Mouse (Mus musculus) CD8-positive naive resting alpha-beta T cell, adult 57 days (primary cell): ENCODE measurements around the gene Upk2. TPM values are rescaled to one million over a fixed set of nuclear protein-coding genes. Genes with fewer than 3 reads are reported as not detected.

ENCODE experiments used
- total RNA-seq: library from RNA; stranded (reverse); gene quantifications from one replicate; pipeline ENCODE4 v1.2.4, GENCODE M21; 2023

The Upk2 gene
- not detected for total RNA-seq

DNA sequence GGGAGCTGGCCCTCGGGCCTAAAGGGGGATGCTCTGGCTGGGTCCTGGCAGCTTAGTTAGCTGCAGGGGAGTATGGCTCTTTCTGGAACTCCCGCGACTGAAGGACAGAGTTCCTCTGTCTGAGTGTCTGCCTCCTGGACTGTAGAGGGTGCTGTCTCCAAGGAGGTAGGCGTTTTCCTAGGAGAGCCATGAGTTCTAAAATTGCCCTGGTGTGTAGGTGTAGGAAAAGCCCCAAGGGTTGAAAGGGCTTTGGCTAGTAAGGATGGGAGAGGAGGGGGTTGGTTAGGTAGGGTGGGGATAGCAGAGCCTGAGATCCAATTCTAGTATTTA, at the start of gene Upk2:
Gene Upk2 (minus strand): TSS at position 86 of the 330 bp plus-strand sequence.

DNA sequence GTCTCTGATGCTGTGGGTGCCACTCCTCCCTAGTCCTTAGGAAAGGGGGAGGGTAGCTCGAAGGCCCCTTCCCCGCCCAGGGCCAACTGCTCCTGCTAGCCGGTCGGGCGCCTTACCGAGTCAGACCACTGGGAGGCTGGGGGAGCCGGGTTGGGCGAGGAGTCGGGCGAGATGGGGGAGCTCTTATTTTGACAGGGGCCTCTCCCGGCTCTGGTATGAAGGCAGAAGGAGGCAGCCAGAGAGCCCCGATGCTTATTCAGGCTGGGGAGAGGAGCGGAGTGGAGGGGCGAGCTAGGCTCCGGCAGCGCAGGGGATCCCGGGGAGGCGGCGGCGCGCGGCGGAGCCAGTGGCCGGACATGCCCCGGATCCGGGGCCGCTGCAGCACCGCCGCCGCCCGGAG, 27.8 kb upstream of the Upk2 start, which contains the start of gene Bcl9l:
Gene Bcl9l (plus strand): TSS at position 274 of the 400 bp plus-strand sequence.

DNA sequence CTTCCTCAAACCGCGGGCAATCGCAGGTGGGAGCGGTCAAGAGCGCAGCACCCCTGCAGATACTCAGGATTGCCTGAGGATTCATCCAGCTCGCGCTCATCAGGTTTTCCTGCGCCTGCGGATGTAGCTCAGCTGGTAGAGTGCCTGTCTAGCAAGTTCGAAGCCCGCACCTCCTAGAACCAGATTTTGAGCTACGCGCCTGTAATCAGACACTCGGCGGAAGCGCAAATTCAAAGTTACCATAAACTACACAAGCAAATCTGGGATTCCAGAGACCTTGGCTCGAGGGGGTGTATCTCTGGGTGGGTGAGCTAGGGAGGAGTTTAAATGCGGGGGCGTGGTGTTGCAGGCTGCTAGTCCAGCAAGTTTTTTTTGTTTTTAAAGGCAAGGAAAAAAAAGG, 13.8 kb downstream of the Upk2 start, which contains the start of gene Foxr1:
Gene Foxr1 (minus strand): TSS at position 176 of the 400 bp plus-strand sequence.

DNA sequence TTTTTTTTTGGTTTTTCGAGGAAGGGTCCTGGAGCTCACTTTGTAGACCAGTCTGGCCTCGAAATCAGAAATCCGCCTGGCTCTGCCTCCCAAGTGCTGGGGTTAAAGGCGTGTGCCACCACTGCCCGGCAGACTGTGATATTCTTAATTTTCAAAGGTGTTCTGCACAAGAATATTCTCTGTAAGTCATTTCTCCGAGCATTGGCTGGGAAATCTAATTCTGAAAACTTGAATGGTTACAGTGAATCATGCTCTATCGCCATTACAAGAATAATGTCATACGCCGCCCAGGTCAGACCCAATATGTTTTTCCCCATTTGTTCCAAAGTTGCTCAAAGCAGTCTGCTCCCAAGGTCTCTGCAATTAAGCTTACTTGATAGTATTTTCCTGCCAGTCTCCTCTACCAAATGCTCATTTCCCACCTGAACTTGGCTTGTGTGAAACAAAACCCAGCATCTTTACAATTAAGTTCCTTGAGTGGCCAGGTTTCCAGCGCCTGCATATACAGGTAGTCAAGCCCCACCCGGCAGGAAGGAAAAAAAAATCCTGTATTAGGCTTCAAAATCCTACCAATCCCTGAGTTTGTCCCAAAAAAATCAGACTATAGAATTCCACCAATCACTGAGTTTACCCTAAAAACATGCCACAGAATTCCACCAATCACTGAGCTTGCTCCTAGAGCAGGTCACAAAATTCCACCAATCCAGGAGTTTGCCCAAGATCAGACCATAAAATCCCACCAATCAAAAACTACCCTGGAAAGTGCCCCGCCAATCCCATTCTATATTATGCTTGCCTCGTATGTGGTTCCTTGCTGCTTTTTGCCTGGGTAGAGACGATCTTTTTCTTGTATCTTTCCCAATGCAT, 36.0 kb downstream of the Upk2 start, which contains the start of gene Ccdc84:
Gene Ccdc84 (minus strand): TSS at position 51 of the 867 bp plus-strand sequence.

DNA sequence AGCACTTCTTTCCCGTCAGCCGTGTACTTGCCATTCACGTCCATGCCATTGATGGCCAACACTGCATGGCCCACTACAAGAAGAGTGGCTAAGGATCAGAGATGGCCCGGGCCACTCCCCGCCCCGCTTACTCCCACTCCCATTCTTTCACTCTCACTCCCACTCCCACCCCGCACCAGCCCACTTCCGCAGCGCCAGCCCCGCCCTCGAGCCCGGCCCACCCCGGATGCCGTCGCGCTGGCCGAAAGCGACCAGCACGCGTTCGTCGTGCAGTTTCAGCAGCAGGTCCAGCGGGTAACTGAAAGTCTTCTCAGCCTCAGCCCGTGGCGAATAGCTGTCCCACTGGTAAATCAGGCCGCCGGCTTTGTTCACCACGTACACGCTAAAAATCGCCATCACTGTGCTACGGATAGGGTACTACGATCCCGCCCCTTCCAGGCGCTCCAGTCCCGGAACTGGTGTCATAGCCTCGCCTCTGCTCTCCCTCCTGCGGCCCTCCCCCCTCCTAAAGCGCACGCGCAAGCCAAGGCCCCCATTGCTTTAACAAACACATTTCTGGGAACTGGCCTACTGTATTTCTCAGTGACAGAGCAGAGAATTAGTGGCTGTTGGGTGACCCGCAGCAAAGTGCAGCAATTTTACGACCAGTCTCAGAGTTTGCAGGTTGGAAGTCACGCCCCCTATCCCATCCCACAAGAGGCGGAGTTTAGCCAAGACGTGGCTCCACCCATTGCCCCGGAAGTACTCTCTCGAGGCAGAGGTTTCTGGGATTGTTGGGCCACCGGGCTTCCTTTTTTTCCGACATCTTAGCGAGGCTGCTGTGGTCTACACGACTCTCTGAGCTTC, 47.6 kb downstream of the Upk2 start, which contains the start of the genes Rps25 and Trappc4:
Gene Rps25 (plus strand): TSS at position 234 of the 846 bp plus-strand sequence.
Gene Trappc4 (minus strand): TSS at position 695 of the 846 bp plus-strand sequence.

Other genes with a start within 250 kb of the Upk2 start
- 154 TPM for gene Cbl, start 220.9 kb downstream of the Upk2 start, total RNA-seq
- not detected for gene Ccdc153, start 214.3 kb downstream of the Upk2 start, total RNA-seq
- not detected for gene Pdzd3, start 203.5 kb downstream of the Upk2 start, total RNA-seq
- 5.8 TPM for gene Nlrx1, start 186.4 kb downstream of the Upk2 start, total RNA-seq
- 0.24 TPM for gene Abcg4, start 166.4 kb downstream of the Upk2 start, total RNA-seq
- 55.6 TPM for gene Hinfp, start 149.3 kb downstream of the Upk2 start, total RNA-seq
- gene C2cd2l, start 134.7 kb downstream of the Upk2 start, total RNA-seq, result 22.2 TPM
- 8.9 TPM for gene Dpagt1, start 129.0 kb downstream of the Upk2 start, total RNA-seq
- 36.3 TPM for gene H2afx, start 120.3 kb downstream of the Upk2 start, total RNA-seq
- gene Hmbs, start 110.7 kb downstream of the Upk2 start, total RNA-seq, result 13.8 TPM
- 53.0 TPM for gene Vps11, start 93.3 kb downstream of the Upk2 start, total RNA-seq
- gene Hyou1, start 75.5 kb downstream of the Upk2 start, total RNA-seq, result 55.7 TPM
- gene Slc37a4, start 58.1 kb downstream of the Upk2 start, total RNA-seq, result 12.8 TPM
- gene Rps25, start 47.8 kb downstream of the Upk2 start, total RNA-seq, result 3,014 TPM
- 42.5 TPM for gene Trappc4, start 47.4 kb downstream of the Upk2 start, total RNA-seq
- gene Ccdc84, start 36.4 kb downstream of the Upk2 start, total RNA-seq, result 37.9 TPM
- not detected for gene Foxr1, start 13.8 kb downstream of the Upk2 start, total RNA-seq
- 251 TPM for gene Bcl9l, start 27.8 kb upstream of the Upk2 start, total RNA-seq
- gene Cxcr5, start 106.9 kb upstream of the Upk2 start, total RNA-seq, result 19.7 TPM
- 229 TPM for gene Ddx6, start 149.9 kb upstream of the Upk2 start, total RNA-seq
- not detected for gene Treh, start 218.3 kb upstream of the Upk2 start, total RNA-seq